Mouse (Mus musculus) lung, adult 2 months (tissue): ENCODE measurements around the gene Stx16.

Experiments
- CTCF ChIP-seq: fragments of 200-500 bp; IDR thresholded peaks from 2 replicates; pipeline ENCODE4 v1.5.1; 2011; ENCODE audit warnings: mild to moderate bottlenecking, low read length, control low read depth; ENCODE audit not compliant: insufficient read depth
- POLR2A ChIP-seq: fragments of 200-500 bp; IDR thresholded peaks from 2 replicates; pipeline ENCODE4 v1.6.1; 2011; ENCODE audit warnings: low read depth, mild to moderate bottlenecking, control low read depth, low read length, borderline replicate concordance; ENCODE audit errors: extremely low read depth

GRCm38 (mm10) chr2:174095086-174095485, 19.0 kb downstream of the Stx16 start:
- TF ChIP-seq POLR2A (no peak), CTCF (no peak)
